Mouse (Mus musculus) gastrocnemius, postnatal 10 days (tissue): ENCODE measurements around the gene Col6a2. TPM values are rescaled to one million over a fixed set of nuclear protein-coding genes. Genes with fewer than 3 reads are reported as not detected.

Source experiments
- DNase-seq: peaks from one replicate; pipeline ENCODE4 v3.0.0; 2021; ENCODE audit warnings: mixed read lengths
- total RNA-seq, 2 experiments: library from RNA; stranded (reverse); gene quantifications; 2 replicates each; pipeline ENCODE4 v1.2.3; 2021

Gene Col6a2
- total RNA-seq, 2 experiments from 2014 or later, result 352 to 417 TPM

DNA sequence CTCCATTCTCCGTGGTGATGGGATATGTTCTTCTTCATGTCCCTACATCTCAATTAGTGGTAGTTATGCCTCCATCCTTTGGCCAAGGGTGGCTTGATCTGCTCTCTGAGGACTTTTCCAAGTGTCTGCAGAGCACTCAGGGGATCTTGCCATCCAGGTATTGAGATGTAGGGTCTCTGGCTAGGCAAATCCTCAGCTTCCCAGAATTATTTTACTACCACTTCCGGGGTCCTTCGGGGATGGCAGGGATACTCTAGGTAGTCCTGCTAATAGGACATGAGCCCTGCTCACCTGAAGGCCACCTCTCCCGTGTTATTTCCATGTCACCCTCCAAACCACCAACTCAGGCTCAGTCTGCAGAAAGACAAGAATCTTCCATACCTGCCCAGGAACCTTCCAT is 13.2 kb upstream of the Col6a2 start:
- no peak for DNase-seq

DNA sequence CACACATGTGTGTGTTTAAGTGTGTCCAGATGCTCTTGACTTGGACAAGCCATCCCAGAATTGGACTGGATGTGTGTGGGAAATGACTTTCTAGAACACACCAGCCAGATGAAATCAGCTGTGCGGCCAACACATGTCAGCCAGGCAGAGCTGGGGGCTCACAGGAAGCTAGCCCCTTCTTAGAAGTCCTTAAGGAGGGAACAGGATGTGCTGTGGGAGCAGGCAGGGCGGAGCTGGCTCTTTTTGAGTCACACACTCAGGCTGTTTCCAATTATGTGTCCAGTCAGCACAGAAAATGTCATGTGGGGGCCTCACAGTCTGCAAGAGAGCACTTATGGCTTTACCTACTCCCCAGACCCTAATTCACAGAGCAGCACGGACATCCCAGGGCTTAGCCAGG is 12.6 kb upstream of the Col6a2 start:
- no peak for DNase-seq

DNA sequence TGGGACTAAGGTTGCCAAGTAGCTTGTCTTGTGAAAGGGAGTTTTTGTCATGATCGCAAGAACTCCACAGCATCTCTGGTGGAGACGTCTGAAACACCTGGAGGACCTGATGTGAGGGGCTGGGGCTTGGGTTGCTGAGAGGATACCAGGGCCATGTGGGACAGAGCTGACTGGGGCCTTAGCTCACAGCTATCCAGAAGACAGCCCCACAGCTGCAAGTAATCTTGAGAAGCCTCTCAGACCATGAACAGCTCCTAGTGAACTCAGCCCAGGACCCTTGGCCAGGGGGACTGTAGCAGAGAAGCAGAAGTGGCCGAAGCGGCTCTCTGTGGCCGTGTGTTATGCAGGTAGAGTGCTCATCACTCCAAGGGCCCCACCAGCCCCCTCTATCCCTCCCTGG is 11.2 kb upstream of the Col6a2 start:
- no peak for DNase-seq

DNA sequence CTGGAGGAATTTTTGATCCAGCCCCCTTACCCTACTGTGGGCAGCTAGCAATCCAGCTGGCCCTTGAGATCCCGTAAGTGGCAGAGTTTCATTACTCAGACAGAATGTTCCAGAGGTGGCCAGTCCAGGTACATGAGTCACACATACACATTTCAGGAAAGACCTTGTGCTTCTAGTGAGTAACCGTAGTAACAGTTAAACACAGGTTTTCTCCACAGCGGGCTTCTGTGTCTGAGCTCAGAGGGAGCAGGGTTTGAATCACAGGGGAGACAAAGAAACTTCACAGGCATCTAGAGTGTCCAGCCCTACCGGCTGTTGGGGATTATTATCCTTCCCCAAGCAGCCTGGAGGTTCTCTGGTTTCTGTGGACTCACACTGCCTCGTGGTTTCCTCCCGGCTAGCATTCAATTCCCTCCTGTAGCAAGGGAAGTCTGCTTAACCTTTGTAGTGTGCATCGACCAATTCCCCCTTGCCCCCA is 10.7 kb upstream of the Col6a2 start:
- DNase-seq, result no peak

DNA sequence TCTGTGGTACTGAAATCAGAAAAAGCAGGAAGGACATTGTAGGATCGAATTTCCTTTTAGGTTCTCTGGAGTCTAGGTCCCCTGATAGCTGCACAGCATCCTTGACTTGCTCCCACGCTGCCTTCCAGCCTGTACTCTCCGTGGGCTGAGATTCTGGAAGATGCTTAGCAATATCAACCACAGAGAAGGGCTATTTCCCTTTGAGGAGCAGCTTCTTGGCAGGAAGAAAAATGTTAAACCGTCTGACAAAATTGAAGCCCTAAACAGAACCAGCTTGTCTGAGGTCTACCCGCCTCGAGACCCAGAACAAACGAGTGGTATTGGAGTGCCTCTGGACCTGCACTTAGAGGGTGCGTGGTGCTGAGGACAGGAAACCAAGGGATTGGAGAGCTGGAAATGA is 9.2 kb upstream of the Col6a2 start:
- DNase-seq, result no peak

DNA sequence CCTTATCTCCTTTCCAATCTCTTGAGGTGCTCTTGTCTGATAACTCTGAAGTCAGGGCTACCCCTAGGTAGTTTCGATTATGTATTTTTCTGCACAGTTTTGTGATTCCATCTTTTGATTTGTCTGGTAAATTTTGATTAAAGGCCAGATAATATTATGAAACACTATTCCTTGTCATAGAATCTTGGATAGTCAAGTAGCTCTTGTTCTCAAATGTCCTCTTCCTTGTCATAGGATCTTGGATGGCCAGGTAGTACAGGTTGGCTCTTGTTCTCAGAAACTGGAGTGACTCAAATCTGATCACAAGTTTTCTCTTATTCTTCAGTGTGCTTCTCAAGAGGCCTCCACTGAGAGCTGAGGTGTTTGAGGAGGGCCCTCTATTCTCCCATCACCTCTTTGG is 7.2 kb upstream of the Col6a2 start:
- no peak for DNase-seq

DNA sequence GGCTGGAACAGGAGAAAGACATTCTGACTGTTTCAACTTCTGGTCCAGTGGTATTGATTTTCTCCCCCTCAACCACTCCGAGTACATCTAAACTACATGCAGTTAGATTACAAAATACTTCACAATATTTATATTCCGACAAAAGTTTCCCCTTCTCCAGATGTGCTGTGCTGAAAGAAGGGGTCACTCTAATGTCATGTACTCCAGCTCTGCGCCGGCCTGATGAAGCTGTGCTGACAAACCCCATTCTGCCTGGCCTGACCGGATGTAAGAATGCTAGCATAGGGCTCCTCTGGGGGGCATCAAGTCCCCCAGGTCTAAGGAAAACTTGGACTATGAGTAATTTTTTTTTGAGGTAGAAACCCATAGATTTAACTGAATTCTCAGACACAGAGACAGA is 4.3 kb upstream of the Col6a2 start:
- no peak for DNase-seq

DNA sequence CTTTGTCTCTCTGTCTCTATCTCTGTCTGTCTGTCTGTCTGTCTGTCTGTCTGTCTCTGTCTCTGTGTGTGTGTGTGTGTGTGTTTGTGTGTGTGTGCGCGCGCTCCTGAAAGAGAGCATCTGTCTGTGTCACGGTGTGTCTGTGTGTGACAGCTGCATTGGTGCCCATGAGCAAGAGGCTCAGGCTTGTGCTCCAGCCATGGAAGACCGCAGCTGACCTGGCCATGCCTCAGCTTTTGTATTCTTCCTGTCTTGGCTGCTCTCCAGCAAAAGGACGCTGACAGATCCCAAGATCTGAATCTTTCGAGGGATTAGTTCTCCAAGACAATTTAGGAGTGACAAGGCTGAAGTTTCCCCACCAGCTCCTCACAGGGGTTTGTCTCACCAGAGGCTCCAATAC is 1.5 kb upstream of the Col6a2 start:
- no peak for DNase-seq

DNA sequence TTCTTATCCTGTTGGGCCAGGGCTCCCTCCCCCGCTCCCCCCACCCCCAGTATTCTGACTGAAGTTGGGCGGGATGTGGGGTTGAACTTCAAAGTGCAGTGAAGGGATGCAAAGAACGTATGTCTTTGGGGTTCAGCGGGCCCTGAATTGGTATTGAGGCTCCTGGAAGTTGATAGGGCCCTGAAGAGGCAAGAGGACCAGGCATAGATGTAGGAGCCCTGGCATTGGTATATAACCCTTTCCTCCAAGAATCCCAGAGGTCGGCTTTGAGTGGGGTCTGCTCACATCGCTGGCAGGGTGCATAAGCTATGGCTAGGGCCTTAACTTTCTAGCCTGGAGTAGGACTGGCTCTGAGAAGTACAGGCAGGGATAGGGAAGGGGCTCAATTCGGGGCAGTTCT is 304 bp upstream of the Col6a2 start:
- no peak for DNase-seq

DNA sequence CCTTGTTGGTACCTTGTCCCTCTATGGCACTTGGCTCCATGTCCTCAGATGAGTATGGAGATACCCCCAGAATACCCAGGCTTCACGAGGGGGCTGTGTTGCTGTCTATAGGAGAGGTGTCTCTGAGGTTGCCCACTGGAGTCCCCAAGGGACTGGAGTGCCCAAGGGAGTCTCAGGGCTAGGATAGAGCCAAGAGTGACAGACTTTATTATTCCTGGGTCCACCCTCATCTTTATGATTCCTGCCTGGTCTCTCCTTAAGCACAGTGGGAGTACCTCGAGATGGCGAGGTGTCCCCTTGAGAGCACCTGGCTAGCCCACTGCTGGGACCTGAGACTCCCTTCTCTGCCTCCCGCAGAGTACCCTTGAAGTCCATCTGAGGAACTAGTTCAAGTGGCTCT is 1.0 kb downstream of the Col6a2 start:
- DNase-seq, result no peak

DNA sequence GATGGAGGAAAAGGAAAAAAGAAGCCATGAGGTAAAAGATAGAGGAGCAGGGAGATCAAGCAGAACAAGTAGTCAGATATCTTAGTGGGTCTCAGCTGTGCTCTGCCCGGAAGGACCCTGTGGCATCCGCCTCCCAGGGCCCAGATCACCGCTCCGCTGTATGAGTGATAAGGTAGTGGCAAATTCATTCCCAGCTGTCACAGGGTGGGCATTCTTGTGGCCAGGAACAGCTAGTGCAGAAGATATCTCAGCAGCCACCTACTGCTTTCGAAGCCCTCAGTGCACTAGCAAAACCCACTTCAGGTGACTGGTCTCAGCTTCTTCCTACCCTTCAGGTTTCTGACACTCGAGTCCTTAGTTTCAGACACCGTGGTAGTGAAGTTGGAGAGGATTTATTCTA is 11.0 kb downstream of the Col6a2 start:
- DNase-seq, result no peak

DNA sequence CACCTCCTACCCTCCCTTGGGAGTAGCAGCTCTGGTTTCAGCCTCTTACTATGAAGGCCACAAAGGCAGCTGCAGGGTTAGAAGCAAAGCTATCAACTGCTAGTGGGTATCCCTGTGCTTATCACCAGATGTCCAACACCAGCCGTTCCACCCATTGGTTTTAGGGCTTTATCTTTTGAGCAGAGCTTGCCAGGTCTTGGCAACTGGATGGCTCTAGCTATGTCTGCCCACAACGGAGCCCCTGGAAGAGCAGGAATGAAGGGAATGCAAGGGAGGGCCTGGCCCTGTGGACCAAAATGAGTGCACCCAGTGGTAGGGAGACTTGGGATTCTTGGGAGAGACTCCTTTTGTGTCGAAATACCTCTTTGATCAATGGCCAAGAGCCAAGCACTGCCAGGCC is 20.7 kb downstream of the Col6a2 start:
- DNase-seq, result no peak

DNA sequence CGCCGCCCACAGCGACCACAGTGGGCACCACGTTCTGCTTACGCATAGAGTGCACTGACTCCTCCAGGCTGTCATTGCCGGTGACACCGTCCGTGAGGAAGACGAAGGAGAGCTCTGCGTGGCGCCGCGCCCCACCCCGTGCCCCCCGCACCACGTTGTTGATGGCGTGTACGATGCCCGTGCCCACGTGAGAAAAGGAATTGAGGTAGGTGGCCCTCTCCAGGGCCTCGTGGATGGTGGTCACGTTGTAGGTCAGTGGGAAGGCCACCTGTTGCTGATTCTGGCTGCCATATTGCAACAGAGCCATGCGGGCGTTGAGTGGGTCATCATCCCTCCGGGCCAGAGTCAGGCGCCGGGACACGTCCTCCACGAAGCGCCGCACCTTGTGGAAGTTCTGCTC is 27.1 kb downstream of the Col6a2 start:
- no peak for DNase-seq

DNA sequence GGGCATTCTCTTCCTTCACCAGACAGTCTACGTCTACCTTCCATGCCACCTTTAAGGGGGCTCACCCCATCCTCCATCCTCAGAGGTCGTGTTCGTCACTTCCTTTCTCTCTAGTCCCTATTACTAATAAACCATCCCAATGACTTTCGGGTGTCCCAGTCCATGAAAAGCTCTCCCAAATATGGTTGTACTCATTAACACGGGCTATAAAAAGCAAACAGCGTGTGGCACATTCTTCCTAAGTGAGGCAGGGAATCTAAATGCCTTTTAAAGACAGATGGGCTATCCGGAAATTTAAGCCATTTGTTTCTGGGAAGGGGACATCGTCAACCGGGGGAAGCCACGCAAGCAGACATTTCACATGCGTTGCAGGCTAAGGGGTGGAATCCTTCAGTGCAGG is 33.2 kb downstream of the Col6a2 start:
- no peak for DNase-seq

DNA sequence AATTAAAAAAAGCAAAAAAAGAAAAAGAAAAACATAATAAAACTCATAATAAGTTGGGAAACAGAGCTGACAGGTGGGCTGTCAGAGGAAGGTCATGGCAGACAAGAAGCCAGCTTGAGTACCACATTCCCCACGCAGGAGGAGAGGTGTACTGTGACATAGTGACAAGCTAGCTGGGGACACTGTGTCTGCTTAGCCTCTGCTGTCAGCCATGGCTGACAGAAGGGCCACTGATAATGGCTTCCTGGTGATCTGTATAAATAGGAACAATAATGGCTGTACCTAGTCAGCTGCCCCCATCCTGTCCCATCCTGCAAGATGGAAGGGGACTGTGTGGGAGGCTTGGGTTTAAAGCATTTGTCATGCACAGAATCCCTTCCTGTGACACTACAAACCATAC is 37.2 kb downstream of the Col6a2 start:
- DNase-seq, result no peak

DNA sequence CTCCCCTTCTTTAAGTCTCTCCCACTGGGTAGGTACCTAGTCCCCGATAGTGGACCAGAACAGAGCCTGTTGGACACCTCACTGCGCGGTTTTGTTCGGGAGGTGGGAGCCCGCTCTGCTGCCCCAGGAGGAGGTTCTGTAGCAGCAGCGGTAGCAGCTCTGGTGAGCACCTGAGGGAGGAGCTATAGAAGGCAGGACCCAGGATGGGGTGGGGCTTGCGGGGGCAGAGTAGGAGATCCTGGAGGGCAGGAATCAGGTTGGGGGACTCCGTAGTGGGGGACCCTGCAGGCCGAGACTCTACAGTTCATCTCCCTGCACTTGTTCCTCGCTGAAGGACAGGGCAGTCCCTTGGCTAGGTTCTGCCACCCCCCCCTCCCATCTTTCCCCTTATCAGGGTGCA is 39.3 kb downstream of the Col6a2 start:
- no peak for DNase-seq

DNA sequence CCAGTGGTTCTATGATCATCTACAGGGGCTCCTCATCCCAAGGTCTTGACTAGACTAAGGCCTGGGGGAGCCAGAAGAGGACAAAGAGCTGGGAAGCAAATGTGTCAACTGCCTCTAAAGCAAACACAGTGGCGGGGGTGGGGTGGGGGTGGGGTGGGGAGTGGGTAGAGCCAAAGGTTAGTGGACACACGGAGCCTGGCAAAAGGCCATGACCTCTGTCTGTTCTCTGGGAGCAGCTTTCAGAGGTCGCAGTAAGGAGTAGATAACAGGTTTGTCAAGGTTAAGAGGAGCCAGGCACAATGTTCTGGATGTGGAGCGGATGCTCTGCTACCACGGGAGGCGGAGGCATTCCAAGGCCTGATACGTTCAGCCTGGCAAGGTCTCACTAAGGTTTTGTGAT is 46.5 kb downstream of the Col6a2 start:
- no peak for DNase-seq

DNA sequence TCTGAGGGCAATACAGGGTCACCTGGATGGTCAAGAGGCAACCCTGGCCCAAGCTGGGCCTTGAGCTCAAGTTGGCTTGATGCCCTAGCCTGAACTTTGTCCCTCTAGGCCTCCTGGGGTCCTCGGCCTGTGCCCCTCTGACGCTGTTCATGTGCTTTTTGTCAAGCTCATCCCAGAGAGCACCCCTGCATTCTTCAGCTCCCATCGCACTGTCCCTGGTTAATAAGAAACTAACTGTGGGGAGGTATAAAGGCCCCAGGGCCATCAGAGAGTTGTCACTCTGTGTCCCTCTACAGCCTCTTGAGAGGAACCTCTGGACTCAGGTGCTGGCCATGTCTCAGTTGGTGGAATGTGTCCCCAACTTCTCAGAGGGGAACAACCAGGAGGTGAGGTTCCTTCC is 48.1 kb downstream of the Col6a2 start, which contains the start of gene Ftcd:
Gene Ftcd (plus strand): TSS at position 275 of the 400 bp plus-strand sequence.
- DNase-seq, result no peak

DNA sequence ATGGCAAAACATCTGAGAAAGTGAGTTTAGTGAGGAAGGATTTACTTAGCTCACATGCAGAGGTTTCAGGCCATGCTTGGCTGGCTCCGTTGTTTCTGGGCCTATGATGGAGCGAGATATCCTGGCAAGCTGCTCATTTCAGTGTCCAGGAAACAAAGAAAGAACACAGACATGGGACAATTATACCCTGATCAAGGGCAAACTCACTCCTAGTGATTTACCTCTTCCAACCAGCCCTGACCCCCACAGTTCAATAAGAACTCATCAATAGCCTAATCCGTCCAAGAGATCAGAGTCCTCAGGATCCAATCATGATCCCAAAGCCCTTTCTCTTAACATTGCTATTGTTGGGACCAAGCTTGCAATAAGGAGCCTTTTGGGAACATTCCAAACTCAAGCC is 51.3 kb downstream of the Col6a2 start:
- no peak for DNase-seq

DNA sequence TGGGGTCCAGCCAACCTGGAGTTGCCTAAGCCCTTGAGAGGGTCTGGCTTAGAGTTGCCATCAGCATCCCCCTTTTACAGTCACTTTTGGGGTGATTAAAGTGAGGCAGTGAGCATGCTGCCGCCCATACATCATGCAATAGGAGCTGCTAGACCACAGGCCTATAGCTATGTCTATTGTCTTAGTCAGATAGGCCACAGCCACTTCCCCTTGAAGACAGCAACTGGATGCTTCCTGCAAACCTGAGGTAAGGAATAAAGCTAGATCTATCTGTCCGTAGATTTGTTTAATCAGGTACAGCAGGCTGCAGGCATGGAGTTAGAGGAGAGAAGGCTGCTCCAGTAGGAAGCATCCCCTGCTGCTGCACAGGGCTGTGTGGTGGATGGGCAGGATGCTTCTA is 52.4 kb downstream of the Col6a2 start:
- no peak for DNase-seq

DNA sequence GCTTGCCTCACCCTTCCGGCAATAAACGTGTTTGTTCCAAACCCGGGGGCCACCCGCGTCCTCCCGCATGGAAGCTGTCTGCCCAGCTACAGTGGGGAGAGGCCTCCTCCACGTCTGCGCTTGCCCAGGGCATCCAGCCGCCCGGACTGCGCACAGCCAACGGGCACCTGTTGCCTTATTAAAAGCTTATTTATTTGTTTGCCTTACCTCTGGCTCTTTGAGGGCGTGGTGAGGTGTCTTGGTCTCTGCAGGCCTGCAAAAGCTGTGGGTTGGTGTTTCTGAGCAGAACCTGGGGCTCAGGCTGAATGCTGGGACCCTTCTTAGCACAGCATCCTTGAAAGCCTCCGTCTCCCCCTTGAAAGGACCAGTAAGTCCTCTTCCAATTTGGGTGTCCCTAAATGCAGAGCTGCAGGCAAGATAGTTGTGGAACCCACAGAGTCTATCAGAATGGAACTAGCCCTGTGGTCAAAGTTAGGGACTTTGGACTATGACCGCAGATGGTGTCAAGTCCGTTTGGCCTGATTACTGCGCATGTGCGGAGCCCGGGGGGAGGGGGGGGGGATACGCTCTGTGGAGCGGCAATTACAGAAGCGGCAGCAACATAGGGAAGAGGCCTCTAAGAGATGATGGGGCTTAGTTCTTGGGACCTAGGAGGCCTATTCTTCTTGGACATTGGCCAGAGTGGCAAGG is 53.3 kb downstream of the Col6a2 start:
- no peak for DNase-seq

DNA sequence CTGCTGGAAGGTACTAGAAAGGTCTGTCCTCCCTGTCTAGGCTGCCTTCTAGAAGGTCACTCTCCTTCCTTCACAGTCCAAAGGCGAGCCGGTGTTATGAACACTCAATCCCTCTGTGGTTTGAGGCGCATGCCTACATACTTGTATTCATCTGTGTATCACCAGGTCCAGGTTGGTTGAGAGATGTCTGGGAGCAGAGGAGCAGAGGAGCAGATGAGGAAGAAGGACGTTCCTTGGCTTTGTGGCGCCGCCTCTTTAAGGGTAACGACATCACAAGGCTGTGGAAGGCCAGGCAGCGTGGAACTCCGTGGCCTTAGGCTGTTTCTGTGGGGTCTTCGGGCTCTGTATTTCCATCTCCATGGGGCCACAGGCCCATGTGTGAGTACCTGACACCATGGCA is 61.5 kb downstream of the Col6a2 start, which contains the start of gene Spatc1l:
Gene Spatc1l (plus strand): TSS at position 301 of the 400 bp plus-strand sequence.
- no peak for DNase-seq

DNA sequence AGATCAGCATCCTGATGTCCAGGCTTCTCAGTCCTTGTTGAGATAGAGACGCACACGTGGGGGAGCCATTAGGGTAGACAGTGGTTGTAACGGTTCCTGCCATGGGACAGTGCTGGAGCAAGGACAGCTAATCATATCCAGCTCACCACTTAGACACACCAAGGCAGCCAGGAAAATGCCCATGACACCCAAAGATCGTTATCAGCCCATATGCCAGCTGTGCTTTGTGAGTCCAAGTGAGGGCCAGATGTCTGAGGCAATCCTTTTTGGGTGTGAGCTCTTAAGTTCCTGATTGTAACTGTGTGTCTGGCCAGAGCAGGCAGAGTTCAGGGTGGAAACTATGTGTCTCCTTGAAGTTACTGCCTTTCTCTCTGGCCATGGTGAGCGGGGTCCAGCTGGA is 69.4 kb downstream of the Col6a2 start:
- no peak for DNase-seq

DNA sequence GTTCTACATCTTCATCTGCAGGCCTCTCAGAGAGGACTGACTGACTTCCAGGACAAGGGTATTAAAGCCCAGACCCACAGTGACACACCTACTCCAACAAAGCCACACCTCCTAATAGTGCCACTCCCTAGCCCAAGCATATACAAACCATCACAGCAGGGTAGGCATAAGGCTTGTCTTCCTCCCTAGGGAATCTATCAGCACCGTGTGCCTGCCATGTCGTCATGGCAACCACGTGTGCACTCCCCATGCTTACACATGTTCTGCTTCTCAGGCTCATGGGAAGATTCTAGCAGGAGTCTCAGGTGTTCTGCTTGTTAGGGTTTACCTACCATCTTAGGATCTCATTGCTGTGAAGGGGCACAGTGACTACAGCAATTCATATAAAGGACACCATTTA is 71.9 kb downstream of the Col6a2 start:
- no peak for DNase-seq

DNA sequence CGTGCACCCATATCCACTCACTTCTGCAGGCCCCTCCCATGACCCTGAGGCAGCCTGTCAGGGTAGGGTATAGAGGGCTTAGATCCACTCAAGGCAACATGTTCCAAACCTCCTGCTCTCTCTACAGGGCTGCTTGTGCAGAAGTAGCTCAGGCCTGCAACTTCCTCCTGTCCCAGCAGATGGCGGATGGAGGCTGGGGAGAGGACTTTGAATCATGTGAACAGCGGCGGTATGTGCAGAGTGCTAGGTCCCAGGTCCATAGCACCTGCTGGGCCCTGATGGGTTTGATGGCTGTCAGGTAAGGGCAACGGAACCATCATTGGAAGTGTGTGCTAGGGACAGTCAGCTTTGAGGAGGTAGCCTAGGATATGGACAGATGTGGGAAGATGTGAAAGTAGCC is 73.0 kb downstream of the Col6a2 start:
- DNase-seq, result no peak
